Mouse (Mus musculus) adrenal gland, postnatal 25 days (tissue): ENCODE data around the gene Wnt7a. TPM values are rescaled to one million over a fixed set of nuclear protein-coding genes. Genes with fewer than 3 reads are reported as not detected.

Experiments
- DNase-seq: peaks from one replicate; pipeline ENCODE4 v3.0.0; 2021; ENCODE audit warnings: mixed read lengths
- total RNA-seq: library from RNA; stranded (reverse); gene quantifications from 2 replicates; pipeline ENCODE4 v1.2.3, GENCODE M21; 2021

Gene Wnt7a
- total RNA-seq, 1 experiment from 2014 or later: not detected

GRCm38 (mm10) chr6:91339612-91340246 is 71.4 kb downstream of the Wnt7a start:
- no peak for DNase-seq

DNA sequence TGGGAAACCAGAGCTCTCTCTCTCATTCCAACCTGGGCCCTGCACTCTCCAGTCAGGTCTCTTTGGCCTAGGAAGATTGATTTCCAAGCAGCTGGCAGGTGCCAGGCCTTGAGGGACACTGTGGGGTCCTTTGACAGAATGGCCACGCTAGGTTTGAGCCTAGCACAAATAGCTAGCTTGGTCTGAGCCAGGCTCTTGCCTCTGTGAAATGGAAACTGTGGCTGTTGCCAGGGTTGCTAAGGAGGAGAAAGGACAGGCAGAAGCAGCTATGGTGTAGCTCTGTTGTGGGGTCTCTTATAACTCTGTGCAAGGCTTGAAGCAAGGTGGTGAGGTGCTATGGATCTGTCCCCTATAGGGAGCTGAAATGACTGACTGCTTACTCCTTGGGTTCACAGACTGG is 75.7 kb downstream of the Wnt7a start:
- DNase-seq: no peak

DNA sequence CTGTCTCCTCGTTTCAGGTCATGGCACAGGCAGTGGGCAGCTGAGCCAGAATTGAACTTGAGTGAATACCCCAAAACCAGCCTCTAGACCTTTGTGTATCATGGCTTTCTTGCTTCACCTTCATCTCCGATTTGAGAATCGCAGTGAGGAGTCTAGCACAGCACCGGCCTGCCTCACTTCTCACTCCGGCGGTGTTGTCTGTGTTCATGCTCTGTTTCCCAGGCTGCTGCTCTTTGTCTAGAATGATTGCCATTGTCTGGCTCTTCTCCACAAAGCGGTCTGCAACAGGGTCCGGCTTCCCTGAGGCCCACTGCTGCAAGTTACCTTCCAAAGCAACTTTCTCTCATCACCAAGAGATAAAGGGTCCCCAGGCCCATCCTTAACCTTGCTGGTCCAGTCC is 79.3 kb downstream of the Wnt7a start:
- DNase-seq: no peak

- DNase-seq: no peak
Measured at GRCm38 (mm10) chr6:91325556-91325955, 85.6 kb downstream of the Wnt7a start.

- no peak for DNase-seq
Measured at GRCm38 (mm10) chr6:91324752-91325151, 86.4 kb downstream of the Wnt7a start.

DNA sequence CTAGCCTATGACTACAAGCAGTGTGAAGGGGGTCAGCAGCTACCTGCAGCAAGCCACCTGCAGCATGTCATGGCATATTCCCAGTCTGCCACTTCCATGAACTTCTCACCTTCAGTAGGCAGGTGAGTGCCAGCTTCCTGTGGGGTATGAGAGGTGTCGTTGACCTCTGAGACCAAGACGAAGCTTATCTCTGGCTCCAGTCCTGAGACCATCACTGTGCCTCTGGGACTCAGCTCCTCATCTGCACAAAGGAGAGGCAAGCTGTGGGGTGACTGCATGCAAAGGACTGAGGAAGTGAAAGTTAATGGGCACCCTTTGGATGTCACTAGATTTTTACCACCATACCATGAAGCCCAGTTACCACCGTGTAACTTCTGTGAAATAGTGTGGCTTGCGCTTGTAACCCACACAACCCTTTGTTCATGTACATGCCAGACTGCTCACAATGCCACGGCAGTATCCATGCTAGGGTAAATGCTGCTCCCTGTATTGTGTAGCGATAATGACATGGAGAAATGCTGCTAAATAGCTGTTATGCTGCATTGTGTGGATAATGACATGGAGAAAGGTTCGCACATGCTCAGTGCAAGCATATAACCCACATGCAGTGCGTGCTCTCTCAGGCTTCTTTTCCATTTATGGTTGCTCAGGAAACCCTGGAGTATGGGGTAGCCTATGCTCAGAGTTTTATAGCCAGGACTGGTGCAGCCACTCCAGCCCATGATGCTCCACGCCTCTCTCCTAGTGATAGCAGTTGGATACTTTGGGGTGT is 89.0 kb downstream of the Wnt7a start:
- no peak for DNase-seq

Other genes with a start within 250 kb of the Wnt7a start
- gene Fbln2, start 198.9 kb downstream of the Wnt7a start, total RNA-seq: 10.1 and 11.3 TPM in 2 replicates
- 16.5 TPM in 2 replicates for gene Chchd4, start 62.2 kb upstream of the Wnt7a start, total RNA-seq
- 34.5 and 42.4 TPM in 2 replicates for gene Tmem43, start 62.3 kb upstream of the Wnt7a start, total RNA-seq
- gene Xpc, start 104.5 kb upstream of the Wnt7a start, total RNA-seq: 16.3 and 22.0 TPM in 2 replicates
- 39.8 and 40.8 TPM in 2 replicates for gene Lsm3, start 104.6 kb upstream of the Wnt7a start, total RNA-seq